Mouse (Mus musculus) heart, postnatal 0 days (tissue): ENCODE data around the gene Enoph1. TPM values are rescaled to one million over a fixed set of nuclear protein-coding genes. Genes with fewer than 3 reads are reported as not detected.

Experiments used
- ATAC-seq: fragments of 200-750 bp; cut with Nextera tagmentation; 2 replicates; pipeline ENCODE4 v1.8.0; 2017; ENCODE audit warnings: low read depth, moderate number of reproducible peaks, moderate library complexity; ENCODE audit not compliant: insufficient read depth
- DNase-seq: peaks from one replicate; pipeline ENCODE4 v3.0.0-alpha.2; 2016; ENCODE audit warnings: low spot score
- H3K27ac ChIP-seq: fragments of 300-500 bp; sonication (generic); 2 replicates; pipeline ENCODE4 v1.5.1; 2014; ENCODE audit warnings: low read depth, mild to moderate bottlenecking
- H3K27me3 ChIP-seq: fragments of 300-500 bp; sonication (generic); 2 replicates; pipeline ENCODE4 v1.6.1; 2014; ENCODE audit warnings: low read length, mixed read lengths; ENCODE audit not compliant: control insufficient read depth, insufficient read depth
- H3K36me3 ChIP-seq: fragments of 300-500 bp; sonication (generic); replicated peaks from 2 replicates; pipeline ENCODE4 v1.6.1; 2014; ENCODE audit warnings: low read length, mixed read lengths; ENCODE audit not compliant: control insufficient read depth, insufficient read depth
- H3K4me1 ChIP-seq: fragments of 300-500 bp; sonication (generic); 2 replicates; pipeline ENCODE4 v1.6.1; 2014; ENCODE audit warnings: antibody characterized with exemption; ENCODE audit not compliant: control insufficient read depth, insufficient read depth
- H3K4me2 ChIP-seq: fragments of 300-500 bp; sonication (generic); 2 replicates; pipeline ENCODE4 v1.6.1; 2014; ENCODE audit warnings: low read depth, mild to moderate bottlenecking, low read length, moderate library complexity
- H3K4me3 ChIP-seq: fragments of 300-500 bp; sonication (generic); 2 replicates; pipeline ENCODE4 v1.5.1; 2014; ENCODE audit warnings: low read depth, low read length
- H3K9ac ChIP-seq: fragments of 300-500 bp; sonication (generic); replicated peaks from 2 replicates; pipeline ENCODE4 v1.6.1; 2014; ENCODE audit warnings: low read depth, low read length, mixed read lengths
- H3K9me3 ChIP-seq: fragments of 300-500 bp; sonication (generic); replicated peaks from 2 replicates; pipeline ENCODE4 v1.6.1; 2016; ENCODE audit warnings: low read length; ENCODE audit not compliant: control insufficient read depth
- CTCF ChIP-seq: IDR thresholded peaks from 2 replicates; pipeline ENCODE4 v1.5.1; 2016; ENCODE audit warnings: antibody characterized with exemption, control low read depth, low read depth
- EP300 ChIP-seq: IDR thresholded peaks from 2 replicates; pipeline ENCODE4 v1.6.1; 2016; ENCODE audit warnings: antibody characterized with exemption, low read depth
- WGBS: fragments of 180-500 bp; shearing (Covaris S2); extraction: QIAGEN DNeasy Blood & Tissue Kit; methylation state at CpG from one replicate; pipeline ENCODE4 v1.1.7; 2014; 5-methylcytosine and 5-hydroxymethylcytosine counted together
- polyA plus RNA-seq: library from polyadenylated mRNA; unstranded; fragments of >200 nt; fragmentation: Nextera tagmentation; extraction: Ambion mirVana; gene quantifications from 2 replicates; pipeline ENCODE4 v1.2.1, GENCODE M21; 2015
- total RNA-seq: library from RNA; depleted of rRNA; stranded (reverse); fragments of >200 nt; gene quantifications from 2 replicates; pipeline ENCODE4 v1.2.3, GENCODE M21; 2014; ENCODE audit warnings: low replicate concordance

Gene Enoph1
- total and polyA plus RNA-seq, 2 experiments from 2014 or later: 6.0 to 15.7 TPM

DNA sequence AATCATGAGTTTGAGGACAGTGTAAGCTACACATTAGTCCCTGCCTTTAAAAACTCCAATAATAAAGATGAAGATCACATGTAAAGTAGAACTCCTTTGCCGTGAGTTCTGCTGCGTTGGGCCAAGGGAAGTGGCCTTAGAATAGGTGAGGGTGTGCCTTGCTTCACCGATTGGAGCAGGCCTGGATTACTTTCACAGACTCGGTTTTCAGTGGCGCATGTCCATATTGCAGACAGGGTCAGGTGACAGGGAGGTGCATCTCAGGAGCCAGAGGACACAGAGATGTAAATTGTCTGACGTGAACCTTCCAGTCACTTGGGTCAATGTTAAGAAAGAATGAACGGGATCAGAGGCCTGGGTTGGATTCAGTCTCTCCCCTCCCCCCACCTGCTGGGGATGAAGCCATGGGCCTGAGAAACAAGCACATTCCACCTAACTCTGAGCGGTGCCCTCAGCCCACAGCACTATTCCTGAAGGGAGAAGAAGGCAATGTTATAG, 7.4 kb downstream of the Enoph1 start:
- WGBS: 56% methylated on average over 8 of the region's 8 CpGs
- H3K36me3 ChIP-seq: no peaks in the 10 kb centered on the region
- no peaks in the 10 kb centered on the region for H3K9me3 ChIP-seq
- DNase-seq (no peak), ATAC-seq (no peak)
- no peak overlapping the region for H3K27ac ChIP-seq
- no peak overlapping the region for H3K4me3 ChIP-seq
- H3K4me2 ChIP-seq: no peak overlapping the region
- peaks cover 20% of the 10 kb centered on the region for H3K4me1 ChIP-seq
- H3K27me3 ChIP-seq: no peaks in the 10 kb centered on the region
- H3K9ac ChIP-seq: no peak overlapping the region
- TF ChIP-seq EP300: no peak
- no peak for TF ChIP-seq CTCF

DNA sequence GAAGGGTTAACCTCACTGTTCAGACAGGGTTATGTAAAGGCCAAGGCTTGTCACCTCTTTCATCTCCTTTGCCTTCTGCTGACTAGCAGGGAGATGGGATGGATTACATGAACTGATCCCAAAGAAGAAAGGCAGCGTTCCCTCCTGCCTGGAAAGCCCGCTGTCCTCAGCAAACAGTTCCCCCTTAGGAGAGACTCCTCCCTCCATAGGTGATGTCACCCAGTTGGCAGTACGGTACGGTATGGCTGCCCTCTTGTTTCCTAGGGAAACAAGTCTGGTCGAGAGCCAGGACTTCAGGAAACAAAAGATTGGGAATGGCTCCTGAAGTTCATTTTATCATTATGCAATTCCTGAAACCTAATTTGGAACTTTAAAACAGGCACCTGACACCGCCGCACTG, 8.1 kb downstream of the Enoph1 start:
- ATAC-seq: peak; percentile 76
- H3K9ac ChIP-seq: no peak overlapping the region
- peaks cover 20% of the 10 kb centered on the region for H3K4me1 ChIP-seq
- H3K9me3 ChIP-seq: no peaks in the 10 kb centered on the region
- no peak overlapping the region for H3K4me2 ChIP-seq
- no peak overlapping the region for H3K27ac ChIP-seq
- 36% methylated on average over 7 of the region's 7 CpGs for WGBS
- no peak overlapping the region for H3K4me3 ChIP-seq
- no peaks in the 10 kb centered on the region for H3K27me3 ChIP-seq
- no peak for TF ChIP-seq EP300
- DNase-seq: peak; percentile 79
- no peaks in the 10 kb centered on the region for H3K36me3 ChIP-seq

DNA sequence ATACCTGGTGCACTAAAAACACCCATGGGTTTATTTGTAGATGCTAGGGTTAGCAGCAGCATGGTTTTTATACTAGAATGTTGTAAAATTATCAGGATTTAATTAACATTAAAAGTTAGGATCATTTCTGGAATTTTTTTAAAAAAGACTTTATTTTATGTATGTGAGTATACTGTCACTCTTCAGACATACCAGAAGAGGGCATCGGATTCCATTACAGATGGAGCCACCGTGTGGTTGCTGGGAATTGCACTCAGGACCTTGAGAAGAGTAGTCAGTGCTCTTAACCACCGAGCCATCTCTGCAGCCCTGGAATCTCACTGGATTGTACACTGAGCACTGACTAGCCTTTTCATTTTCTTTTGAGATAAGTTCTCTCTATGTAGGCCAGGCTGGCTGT, 10.1 kb downstream of the Enoph1 start:
- no peaks in the 10 kb centered on the region for H3K9me3 ChIP-seq
- H3K4me1 ChIP-seq: peaks cover 24% of the 10 kb centered on the region
- no peak overlapping the region for H3K4me2 ChIP-seq
- no peaks in the 10 kb centered on the region for H3K36me3 ChIP-seq
- no peaks in the 10 kb centered on the region for H3K27me3 ChIP-seq
- H3K9ac ChIP-seq: no peak overlapping the region
- no peak overlapping the region for H3K4me3 ChIP-seq
- TF ChIP-seq CTCF (no peak), EP300 (no peak)
- DNase-seq (no peak), ATAC-seq (no peak)
- H3K27ac ChIP-seq: no peak overlapping the region
- 86% methylated on average over 3 of the region's 3 CpGs for WGBS

DNA sequence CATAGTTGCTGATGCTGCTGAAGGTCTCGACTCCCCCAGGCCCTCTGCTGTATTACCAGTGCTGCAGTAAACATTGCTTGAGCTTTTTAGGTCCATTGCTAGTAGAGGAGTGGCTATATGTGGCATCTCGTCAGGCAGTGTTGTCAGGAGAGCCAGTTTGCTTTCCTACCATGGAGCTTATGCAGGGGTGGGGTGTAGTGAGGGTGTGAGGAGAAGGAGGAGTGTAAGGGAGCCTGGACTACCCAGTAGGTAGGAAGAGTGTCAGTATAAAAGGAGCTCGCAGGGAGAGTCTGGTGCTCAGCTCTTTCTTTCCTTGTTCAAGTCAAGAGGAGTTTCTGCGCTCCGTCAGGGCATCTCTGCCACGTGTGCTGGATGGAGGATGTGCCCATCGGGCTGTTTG, 12.9 kb downstream of the Enoph1 start:
- H3K9me3 ChIP-seq: no peaks in the 10 kb centered on the region
- no peak overlapping the region for H3K9ac ChIP-seq
- ATAC-seq: no peak
- 92% methylated on average over 7 of the region's 7 CpGs for WGBS
- no peak for TF ChIP-seq EP300
- TF ChIP-seq CTCF: no peak
- H3K27ac ChIP-seq: no peak overlapping the region
- no peak for DNase-seq
- H3K4me1 ChIP-seq: peaks cover 27% of the 10 kb centered on the region
- no peaks in the 10 kb centered on the region for H3K27me3 ChIP-seq
- H3K36me3 ChIP-seq: no peaks in the 10 kb centered on the region
- H3K4me3 ChIP-seq: no peak overlapping the region
- no peak overlapping the region for H3K4me2 ChIP-seq

DNA sequence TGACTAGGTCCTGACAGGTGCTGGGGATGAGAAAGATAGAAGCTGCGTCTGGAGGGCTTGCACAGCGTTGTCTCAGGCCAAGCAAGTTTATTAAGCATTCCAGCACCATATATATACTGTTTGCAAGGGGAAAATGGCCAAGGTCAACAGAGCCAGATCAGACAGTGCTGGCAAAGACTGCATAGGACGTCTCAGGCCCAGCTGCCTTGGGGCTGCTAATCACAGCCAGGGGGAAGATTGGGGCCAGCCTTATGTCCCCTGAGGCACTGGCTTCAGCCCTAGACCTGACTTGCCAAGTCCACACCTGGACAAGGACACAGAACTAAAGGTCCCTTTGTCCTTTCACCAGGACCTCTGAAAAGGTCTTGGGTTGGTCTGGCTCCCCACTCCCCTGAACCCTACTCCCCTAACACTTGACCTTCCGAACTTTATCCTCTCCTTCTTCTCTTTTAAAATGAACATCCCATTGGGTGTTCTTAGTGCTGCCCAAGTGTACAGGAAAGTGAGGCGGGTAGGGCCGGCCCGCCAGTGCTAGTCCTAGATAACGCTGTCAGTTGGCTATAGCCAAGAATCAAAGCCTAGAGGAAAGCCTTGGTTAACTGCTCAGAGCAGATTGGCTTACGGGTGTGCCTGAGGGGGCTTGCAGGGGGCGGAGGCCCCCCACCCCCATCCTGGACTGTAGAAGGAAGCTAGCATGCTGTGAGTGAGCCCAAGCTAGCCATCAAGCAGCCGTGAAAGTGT, 15.2 kb downstream of the Enoph1 start:
- ATAC-seq (peak; percentile 72), DNase-seq (peak; percentile 36)
- Histone ChIP-seq H3K9me3 (no peaks in the 10 kb centered on the region), H3K27me3 (no peaks in the 10 kb centered on the region), H3K36me3 (peaks cover 8% of the 10 kb centered on the region), H3K27ac (peak overlapping the region; percentile 60), H3K4me2 (no peak overlapping the region), H3K4me3 (no peak overlapping the region), H3K4me1 (peaks cover 22% of the 10 kb centered on the region), H3K9ac (no peak overlapping the region)
- TF ChIP-seq CTCF (no peak), EP300 (no peak)
- WGBS: 61% methylated on average over 11 of the region's 11 CpGs

GRCm38 (mm10) chr5:100055866-100056369, 16.1 kb downstream of the Enoph1 start:
- Histone ChIP-seq H3K36me3 (peaks cover 18% of the 10 kb centered on the region), H3K4me2 (no peak overlapping the region), H3K27me3 (no peaks in the 10 kb centered on the region), H3K9ac (no peak overlapping the region), H3K4me1 (peaks cover 22% of the 10 kb centered on the region), H3K27ac (no peak overlapping the region), H3K9me3 (no peaks in the 10 kb centered on the region), H3K4me3 (no peak overlapping the region)
- WGBS: 39% methylated on average over 5 of the region's 5 CpGs
- TF ChIP-seq EP300 (no peak), CTCF (no peak)
- DNase-seq (no peak), ATAC-seq (no peak)
